Mouse (Mus musculus): ENCODE data around the gene Olfr1170.

The Olfr1170 gene

GRCm38 (mm10) chr2:88228234-88228633 lies at the start of gene Olfr1170:
Olfr1170 (minus strand) TSS chr2:88228334.
- DNase-seq (ENCODE audit: low spot score) = no peak

GRCm38 (mm10) chr2:88220784-88221183 lies 7.3 kb downstream of the Olfr1170 start:
- DNase-seq (ENCODE audit: low spot score) = no peak

GRCm38 (mm10) chr2:88181580-88181979 lies 46.6 kb downstream of the Olfr1170 start, which contains the start of gene Olfr1168:
Olfr1168 (plus strand) TSS chr2:88181880.
- no peak for DNase-seq (ENCODE audit: low spot score)
